Mouse (Mus musculus) CH12.LX (cell line): ENCODE measurements around the gene Acrbp. TPM values are rescaled to one million over a fixed set of nuclear protein-coding genes. Genes with fewer than 3 reads are reported as not detected.

ENCODE experiments used
- DNase-seq: peaks from one replicate; pipeline ENCODE4 v3.0.0-alpha.2; 2013; ENCODE audit errors: extremely low read depth
- H3K27ac ChIP-seq: 2 replicates; pipeline ENCODE4 v1.5.1; 2012; ENCODE audit warnings: low read depth, mild to moderate bottlenecking, control low read depth, moderate library complexity; ENCODE audit not compliant: insufficient read depth
- H3K27me3 ChIP-seq: replicated peaks from 2 replicates; pipeline ENCODE3; 2012; ENCODE audit warnings: inconsistent platforms
- H3K36me3 ChIP-seq, 2 experiments: replicated peaks in 1 of 2; 2 replicates each; pipeline versions ENCODE3 to v1.6.1; 2012; ENCODE audit warnings: inconsistent platforms in 1 of 2, low read length in 1 of 2, mild to moderate bottlenecking in 1 of 2, mixed read lengths in 1 of 2, moderate library complexity in 1 of 2; ENCODE audit not compliant: control insufficient read depth in 1 of 2, insufficient read depth in 1 of 2
- H3K4me1 ChIP-seq, 2 experiments: 2 replicates each; pipeline ENCODE4 v1.6.1; 2012; ENCODE audit warnings: inconsistent platforms in 1 of 2, moderate library complexity in 1 of 2; ENCODE audit not compliant: insufficient read depth in 2 of 2, control insufficient read depth in 1 of 2
- H3K4me2 ChIP-seq: 2 replicates; pipeline ENCODE4 v1.6.1; 2012; ENCODE audit warnings: low read depth, mild to moderate bottlenecking, control low read depth; ENCODE audit not compliant: poor library complexity, insufficient read depth, severe bottlenecking
- H3K4me3 ChIP-seq, 3 experiments: fragments of 150-350 bp in 1 of 3; sonication (generic) in 1 of 3; replicated peaks in 1 of 3; 2 replicates each; pipeline versions ENCODE3 to v1.5.1; 2011 to 2012; ENCODE audit warnings: low read depth in 2 of 3, low read length in 2 of 3, mild to moderate bottlenecking in 2 of 3, moderate library complexity in 2 of 3, control low read depth in 1 of 3, improper control_type of control experiment in 1 of 3, inconsistent platforms in 1 of 3, mixed read lengths in 1 of 3; ENCODE audit not compliant: poor library complexity in 1 of 3
- H3K79me2 ChIP-seq: replicated peaks from 2 replicates; pipeline ENCODE4 v1.6.1; 2012; ENCODE audit warnings: mild to moderate bottlenecking, moderate library complexity; ENCODE audit not compliant: control insufficient read depth, poor library complexity, insufficient read depth, severe bottlenecking; ENCODE audit errors: extremely low read depth
- H3K9ac ChIP-seq: 2 replicates; pipeline ENCODE4 v1.6.1; 2012; ENCODE audit warnings: low read depth, mild to moderate bottlenecking, control low read depth, moderate library complexity; ENCODE audit not compliant: insufficient read depth
- H3K9me3 ChIP-seq: replicated peaks from 2 replicates; pipeline ENCODE3; 2012; ENCODE audit warnings: low read length, inconsistent platforms, mixed read lengths
- BHLHE40 ChIP-seq: IDR thresholded peaks from 2 replicates; pipeline ENCODE4 v1.6.1; 2011; ENCODE audit warnings: mild to moderate bottlenecking, low read depth, low read length, improper control_type of control experiment
- CHD1 ChIP-seq: IDR thresholded peaks from 2 replicates; pipeline ENCODE4 v1.6.1; 2012; ENCODE audit warnings: low read depth, low read length, improper control_type of control experiment, inconsistent platforms
- CHD2 ChIP-seq: IDR thresholded peaks from 2 replicates; pipeline ENCODE4 v1.6.1; 2011; ENCODE audit warnings: low read length, improper control_type of control experiment
- E2F4 ChIP-seq: IDR thresholded peaks from 2 replicates; pipeline ENCODE4 v1.6.1; 2011; ENCODE audit warnings: low read depth, low read length, improper control_type of control experiment; ENCODE audit not compliant: insufficient replicate concordance
- EP300 ChIP-seq: IDR thresholded peaks from 2 replicates; pipeline ENCODE4 v1.6.1; 2011; ENCODE audit warnings: low read length, improper control_type of control experiment
- HCFC1 ChIP-seq: IDR thresholded peaks from 2 replicates; pipeline ENCODE4 v1.6.1; 2012; ENCODE audit warnings: low read depth, mild to moderate bottlenecking, inconsistent platforms, low read length, improper control_type of control experiment
- IRF4 ChIP-seq: IDR thresholded peaks from 2 replicates; pipeline ENCODE4 v1.6.1; 2014; ENCODE audit warnings: low read depth, mild to moderate bottlenecking, inconsistent platforms, low read length, improper control_type of control experiment
- JUND ChIP-seq: conservative IDR thresholded peaks from 2 replicates; pipeline ENCODE4 v1.6.1; 2011; ENCODE audit warnings: low read depth, low read length, improper control_type of control experiment
- KAT2A ChIP-seq: IDR thresholded peaks from 2 replicates; pipeline ENCODE4 v1.6.1; 2012; ENCODE audit warnings: low read length, improper control_type of control experiment, inconsistent platforms; ENCODE audit not compliant: insufficient replicate concordance
- MAZ ChIP-seq: IDR thresholded peaks from 2 replicates; pipeline ENCODE4 v1.6.1; 2012; ENCODE audit warnings: low read depth, mild to moderate bottlenecking, inconsistent platforms, low read length, improper control_type of control experiment, moderate library complexity
- MEF2A ChIP-seq: IDR thresholded peaks from 2 replicates; pipeline ENCODE4 v1.6.1; 2014; ENCODE audit warnings: low read depth, mild to moderate bottlenecking, inconsistent platforms, low read length, improper control_type of control experiment, borderline replicate concordance
- NRF1 ChIP-seq: IDR thresholded peaks from 2 replicates; pipeline ENCODE4 v1.6.1; 2014; ENCODE audit warnings: low read depth, mild to moderate bottlenecking, inconsistent platforms, low read length, improper control_type of control experiment, moderate library complexity
- PAX5 ChIP-seq: IDR thresholded peaks from 2 replicates; pipeline ENCODE4 v1.6.1; 2012; ENCODE audit warnings: low read length, inconsistent platforms, mixed read lengths
- POLR2A ChIP-seq: IDR thresholded peaks from 2 replicates; pipeline ENCODE4 v1.6.1; 2011; ENCODE audit warnings: low read depth, mild to moderate bottlenecking, improper control_type of control experiment, low read length
- RAD21 ChIP-seq: IDR thresholded peaks from 2 replicates; pipeline ENCODE4 v1.6.1; 2011; ENCODE audit warnings: low read depth, mild to moderate bottlenecking, low read length, improper control_type of control experiment, moderate library complexity
- RCOR1 ChIP-seq: conservative IDR thresholded peaks from 2 replicates; pipeline ENCODE4 v1.6.1; 2012; ENCODE audit warnings: low read depth, mild to moderate bottlenecking, inconsistent platforms, low read length, improper control_type of control experiment
- SIN3A ChIP-seq: IDR thresholded peaks from 2 replicates; pipeline ENCODE4 v1.6.1; 2012; ENCODE audit warnings: low read length, improper control_type of control experiment, inconsistent platforms
- SMC3 ChIP-seq: IDR thresholded peaks from 2 replicates; pipeline ENCODE4 v1.6.1; 2011; ENCODE audit warnings: low read depth, low read length, improper control_type of control experiment
- TBP ChIP-seq: conservative IDR thresholded peaks from 2 replicates; pipeline ENCODE4 v1.6.1; 2011; ENCODE audit warnings: low read depth, low read length, improper control_type of control experiment
- TCF12 ChIP-seq: IDR thresholded peaks from 2 replicates; pipeline ENCODE4 v1.6.1; 2014; ENCODE audit warnings: low read depth, mild to moderate bottlenecking, inconsistent platforms, low read length, improper control_type of control experiment
- UBTF ChIP-seq: IDR thresholded peaks from 2 replicates; pipeline ENCODE4 v1.6.1; 2012; ENCODE audit warnings: low read depth, mild to moderate bottlenecking, inconsistent platforms, low read length, improper control_type of control experiment, moderate library complexity
- USF2 ChIP-seq: conservative IDR thresholded peaks from 2 replicates; pipeline ENCODE4 v1.6.1; 2011; ENCODE audit warnings: low read depth, low read length, improper control_type of control experiment
- ZKSCAN1 ChIP-seq: IDR thresholded peaks from 2 replicates; pipeline ENCODE4 v1.6.1; 2012; ENCODE audit warnings: low read depth, inconsistent platforms, low read length, improper control_type of control experiment, borderline replicate concordance
- ZMIZ1 ChIP-seq: IDR thresholded peaks from 2 replicates; pipeline ENCODE4 v1.6.1; 2012; ENCODE audit warnings: low read depth, mild to moderate bottlenecking, inconsistent platforms, low read length, improper control_type of control experiment
- ZNF384 ChIP-seq: IDR thresholded peaks from 2 replicates; pipeline ENCODE4 v1.6.1; 2012; ENCODE audit warnings: low read depth, low read length, improper control_type of control experiment, inconsistent platforms
- dilution Hi-C: fragments of 300-500 bp; cut with MboI; formaldehyde crosslinking; loops from 2 replicates; pipeline ENCODE4 v1.14.3; 2020; ENCODE audit warnings: low sequenced_read_pairs; ENCODE audit not compliant: extremely low pct_unique_long_range_greater_than_20kb, extremely low pct_ligation_motif_present
- in situ Hi-C: fragments of 300-500 bp; cut with MboI; formaldehyde crosslinking; loops from 3 replicates; pipeline ENCODE4 v1.14.3; 2019; ENCODE audit warnings: low sequenced_read_pairs, low pct_ligation_motif_present, low pct_unique_long_range_greater_than_20kb, mixed read lengths
- polyA plus RNA-seq: library from polyadenylated mRNA; unstranded; fragments of >175 nt; gene quantifications from 2 replicates; pipeline ENCODE4 v1.2.1, GENCODE M21; 2012; ENCODE audit warnings: low read depth; ENCODE audit not compliant: insufficient read length
- total RNA-seq, 2 experiments: library from RNA; depleted of rRNA; stranded (reverse); fragments of 300-350 nt in 1 of 2; fragments of >200 nt in 1 of 2; gene quantifications; 2 replicates each; pipeline ENCODE4 v1.2.3; 2012 to 2014

Gene Acrbp
- total and polyA plus RNA-seq, 3 experiments = 1.7 to 4.9 (median 3.3) TPM

- peaks cover 3% of the 10 kb centered on the region for H3K79me2 ChIP-seq
- H3K4me1 ChIP-seq = peaks cover 0 to 27% of the 10 kb centered on the region in 2 experiments; a peak in 2 of 4 replicates
- TF ChIP-seq SIN3A = no peak
- TF ChIP-seq BHLHE40 = peak; percentile 41
- no peak overlapping the region for H3K4me3 ChIP-seq
- DNase-seq = no peak
- H3K27ac ChIP-seq = no peak overlapping the region
- H3K9ac ChIP-seq = no peak overlapping the region
- dilution Hi-C loops = no loop called here
- H3K4me2 ChIP-seq = no peak overlapping the region
- H3K27me3 ChIP-seq = peaks cover 4% of the 10 kb centered on the region
- no peaks in the 10 kb centered on the region for H3K36me3 ChIP-seq
- no peaks in the 10 kb centered on the region for H3K9me3 ChIP-seq
- in situ Hi-C loops = no loop called here
Observed at GRCm38 (mm10) chr6:125005086-125005485, 44.4 kb upstream of the Acrbp start.

DNA sequence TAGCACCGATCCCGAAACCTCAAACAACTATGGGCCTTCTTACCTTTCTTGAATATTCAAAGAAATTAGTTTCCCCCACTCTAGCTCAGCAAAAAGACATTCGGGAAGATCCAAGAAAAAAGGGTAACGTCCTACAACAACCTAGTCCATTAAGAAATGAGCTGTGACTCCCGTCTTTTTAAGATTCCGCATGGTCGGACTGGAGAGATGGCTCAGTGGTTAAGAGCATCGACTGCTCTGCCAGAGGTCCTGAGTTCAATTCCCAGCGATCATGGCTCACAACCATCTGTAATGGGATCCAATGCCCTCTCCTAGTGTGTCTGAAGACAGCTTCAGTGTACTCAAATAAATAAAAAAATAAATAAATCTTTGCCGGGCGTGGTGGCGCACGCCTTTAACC is 41.4 kb upstream of the Acrbp start:
- H3K4me3 ChIP-seq = peak overlapping the region; percentile 73 to 94 (median 79)
- no peaks in the 10 kb centered on the region for H3K9me3 ChIP-seq
- peak overlapping the region; percentile 72 for H3K9ac ChIP-seq
- peaks cover 28% of the 10 kb centered on the region for H3K79me2 ChIP-seq
- peaks cover 1% of the 10 kb centered on the region for H3K27me3 ChIP-seq
- DNase-seq = peak; percentile 35
- in situ Hi-C loops (no loop called here), dilution Hi-C loops (no loop called here)
- H3K27ac ChIP-seq = no peak overlapping the region
- no peak for TF ChIP-seq UBTF
- TF ChIP-seq IRF4 = no peak
- TF ChIP-seq SMC3 = no peak
- TF ChIP-seq TBP = peak; percentile 84
- TF ChIP-seq ZKSCAN1 = no peak
- no peak for TF ChIP-seq HCFC1
- H3K36me3 ChIP-seq = peaks cover 15 to 22% of the 10 kb centered on the region in 2 experiments
- H3K4me2 ChIP-seq = peak overlapping the region; percentile 71
- peaks cover 0 to 45% of the 10 kb centered on the region in 2 experiments; a peak in 2 of 4 replicates for H3K4me1 ChIP-seq

DNA sequence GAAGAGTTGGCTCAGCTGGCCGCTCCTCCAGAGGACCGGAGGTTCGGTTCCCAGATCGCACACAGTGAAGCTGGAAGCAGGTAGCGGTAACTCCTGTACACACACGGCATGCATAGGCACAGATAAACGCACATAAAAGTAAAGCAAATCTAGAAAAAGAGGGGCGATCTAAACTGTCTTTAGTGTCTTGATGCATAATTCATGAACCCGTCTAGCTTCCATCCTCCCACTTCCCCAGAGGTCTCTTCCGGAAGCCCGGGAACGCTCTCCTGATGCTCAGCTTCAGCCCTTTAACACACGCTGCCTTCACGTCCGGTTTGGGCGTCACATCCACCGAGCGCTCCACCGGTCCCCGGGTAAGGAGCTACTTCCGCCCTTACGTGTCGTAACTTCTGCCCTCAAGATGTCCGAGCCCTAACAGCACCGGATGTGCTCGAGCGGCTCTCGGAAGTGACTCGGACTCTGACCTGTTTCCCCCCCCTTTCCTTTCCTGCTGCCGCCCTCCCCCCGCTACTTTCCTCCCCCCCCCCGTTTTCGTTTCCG is 40.8 kb upstream of the Acrbp start:
- Histone ChIP-seq H3K27ac (peak overlapping the region; percentile 67), H3K79me2 (peaks cover 32% of the 10 kb centered on the region), H3K9ac (peak overlapping the region; percentile 91), H3K27me3 (no peaks in the 10 kb centered on the region), H3K4me3 (peak overlapping the region; percentile 73 to 94 (median 79)), H3K36me3 (peaks cover 19 to 26% of the 10 kb centered on the region in 2 experiments), H3K4me2 (0 out of 2 replicates have a peak overlapping the region, but pooled peaks have one; percentile 71), H3K4me1 (peaks cover 0 to 45% of the 10 kb centered on the region in 2 experiments; a peak in 2 of 4 replicates), H3K9me3 (no peaks in the 10 kb centered on the region)
- in situ Hi-C loops = no loop called here
- peak; percentile 99 for DNase-seq
- dilution Hi-C loops = no loop called here
- no peak for TF ChIP-seq RAD21
- peak; percentile 89 for TF ChIP-seq ZNF384
- peak; percentile 55 for TF ChIP-seq NRF1
- TF ChIP-seq RCOR1 = no peak; the same call in 1 of the 2 replicates
- no peak for TF ChIP-seq PAX5
- TF ChIP-seq USF2 = no peak
- peak; percentile 95 for TF ChIP-seq MAZ
- TF ChIP-seq MEF2A = peak; percentile 75; the same call in 1 of the 2 replicates
- no peak for TF ChIP-seq CHD1
- TF ChIP-seq ZKSCAN1 = no peak
- 0 out of 2 replicates have a peak, but pooled peaks have one; percentile 45 for TF ChIP-seq UBTF
- TF ChIP-seq POLR2A = peak; percentile 80
- no peak for TF ChIP-seq EP300
- peak; percentile 86; the same call in 1 of the 2 replicates for TF ChIP-seq E2F4
- TF ChIP-seq TBP = peak; percentile 85
- TF ChIP-seq JUND = peak; percentile 55; the same call in 1 of the 2 replicates
- 0 out of 2 replicates have a peak, but pooled peaks have one; percentile 16 for TF ChIP-seq ZMIZ1
- TF ChIP-seq KAT2A = peak; percentile 97
- TF ChIP-seq CHD2 = peak; percentile 68
- 0 out of 2 replicates have a peak, but pooled peaks have one; percentile 49 for TF ChIP-seq TCF12
